Mouse (Mus musculus) retina, adult 2 months (tissue): ENCODE measurements at regions not wholly inside any gene's neighbourhood (a gene's known extent, or its start where the extent isn't known, plus 50 kb on each side); places are given as distances from the start of the nearest gene placed in this dataset.
"Not testable (repeated sequence)": the region's sequence is repeated elsewhere in the genome, so short reads cannot be mapped to it uniquely, and the experiment has no call there.

ENCODE experiments used
- DNase-seq: peaks from one replicate; pipeline ENCODE4 v3.0.0-alpha.2; 2012; ENCODE audit warnings: low read depth, low spot score

DNA sequence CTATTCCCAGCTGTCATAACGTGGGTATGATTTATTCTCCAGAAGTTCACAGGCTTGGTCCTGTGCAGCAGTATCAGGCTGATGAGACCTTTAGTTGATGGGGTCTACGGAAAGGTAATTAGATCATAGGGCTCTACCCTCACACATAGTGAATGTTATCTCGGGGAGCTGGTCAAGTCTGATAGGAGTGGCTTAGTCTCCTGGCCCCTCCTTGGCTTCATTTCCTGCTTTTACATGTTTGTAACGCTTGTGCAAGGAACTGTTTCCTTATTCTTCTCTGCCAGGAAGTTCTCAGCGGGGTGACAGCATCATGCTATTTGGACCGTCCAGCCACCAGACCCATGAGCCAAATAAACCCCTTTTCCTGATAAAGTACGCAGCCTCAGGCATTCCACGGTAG is 109.6 kb upstream of the Klf3 start:
- no peak for DNase-seq

DNA sequence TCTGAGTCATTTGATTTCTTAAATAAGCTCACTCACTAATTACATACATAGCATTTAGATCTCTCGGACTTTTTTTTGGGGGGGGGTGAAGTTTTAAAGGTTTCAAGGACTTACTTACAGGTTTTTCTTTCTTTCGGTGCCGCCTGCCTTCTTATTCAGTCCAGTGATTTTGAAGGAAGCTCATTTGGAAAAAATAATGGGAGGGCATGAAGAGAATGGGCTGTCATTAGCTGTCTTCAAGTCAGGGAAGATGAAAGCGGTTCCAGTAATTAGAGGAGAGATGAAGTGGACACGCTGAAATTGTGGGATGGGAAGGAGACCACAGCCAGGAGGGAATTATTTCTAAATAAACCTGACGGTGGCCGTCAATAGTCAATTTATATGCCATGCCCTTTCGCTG is 108.6 kb upstream of the Klf3 start:
- no peak for DNase-seq

GRCm38 (mm10) chr5:64696099-64696498 is 107.1 kb upstream of the Klf3 start:
- DNase-seq: no peak

DNA sequence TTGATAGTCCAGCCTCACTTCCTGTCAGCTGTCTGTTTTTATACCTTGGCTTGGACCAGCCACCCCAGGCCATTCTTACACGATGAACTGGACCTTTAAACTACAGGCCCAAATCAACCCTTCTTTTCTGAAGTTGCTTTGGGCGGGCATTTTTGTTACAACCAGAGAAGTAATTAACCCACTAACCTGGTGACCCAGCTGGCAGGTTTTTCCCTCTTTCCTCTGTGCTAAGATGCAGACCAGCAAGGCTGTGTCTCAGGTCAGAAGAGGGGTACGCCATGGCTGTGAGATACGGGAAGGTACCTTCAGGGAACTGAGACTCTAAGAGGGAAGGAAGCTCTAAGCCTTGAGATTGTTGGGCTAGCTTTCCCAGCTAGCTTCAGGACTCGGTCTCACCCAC is 105.7 kb upstream of the Klf3 start:
- DNase-seq: no peak

DNA sequence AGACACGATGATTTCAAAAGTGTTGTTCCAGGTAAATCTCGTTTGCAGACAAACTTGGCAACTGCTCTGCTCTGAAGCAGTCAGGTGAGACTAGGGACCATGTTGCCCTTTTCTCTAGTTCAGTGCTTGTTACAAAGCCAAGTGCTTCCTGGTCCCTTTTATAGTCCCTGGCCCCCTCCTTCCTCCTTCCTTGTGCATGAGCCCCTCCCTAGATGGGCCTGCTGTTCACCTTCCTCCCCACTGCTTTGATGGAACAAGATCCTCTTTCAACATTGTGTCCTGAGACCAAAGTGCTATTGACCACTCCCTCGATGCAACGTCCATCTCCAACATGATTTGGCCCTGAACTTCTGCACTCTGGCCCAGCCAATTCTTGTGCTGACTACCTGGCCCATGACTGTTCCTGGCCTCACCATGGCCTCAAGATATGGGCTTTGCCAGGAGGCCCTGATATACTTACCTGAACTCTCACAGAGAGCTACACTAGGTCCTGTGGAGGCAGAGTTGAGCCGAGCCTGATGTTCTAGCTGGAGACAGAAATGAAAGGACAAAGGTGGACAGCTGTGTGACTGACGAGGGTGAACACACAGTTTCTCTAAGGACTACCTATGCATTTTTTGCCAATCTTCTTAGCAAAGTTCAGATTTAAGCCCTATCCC is 104.6 kb upstream of the Klf3 start:
- DNase-seq: no peak

GRCm38 (mm10) chr5:64700030-64700429 is 103.2 kb upstream of the Klf3 start:
- DNase-seq: no peak

DNA sequence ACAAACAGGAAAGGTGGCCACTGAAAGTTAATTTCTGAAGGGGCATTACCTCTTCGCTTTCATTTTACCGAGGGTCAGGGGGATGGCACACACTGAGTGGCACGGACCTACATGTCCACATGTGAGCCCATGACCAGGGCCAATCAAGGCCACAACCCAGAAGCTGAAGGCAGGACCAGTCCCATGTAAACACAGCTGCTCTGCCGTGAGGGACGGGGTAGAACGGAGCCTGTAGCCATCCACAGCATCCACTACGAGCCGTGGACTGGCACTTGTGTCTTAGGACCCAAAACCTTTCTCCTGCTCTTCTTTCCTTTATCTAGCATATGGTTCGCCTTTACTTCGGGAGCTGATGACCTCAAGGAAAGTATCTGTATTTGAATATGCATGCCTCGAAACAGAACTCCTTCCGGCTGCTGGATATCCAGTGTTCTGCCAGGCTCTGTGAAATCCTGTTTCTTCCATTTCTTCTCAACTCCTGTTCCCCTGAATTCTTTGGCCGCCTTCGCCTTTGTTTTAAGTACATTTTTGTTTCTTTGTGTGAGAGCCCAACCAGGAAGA is 101.9 kb upstream of the Klf3 start:
- no peak for DNase-seq

DNA sequence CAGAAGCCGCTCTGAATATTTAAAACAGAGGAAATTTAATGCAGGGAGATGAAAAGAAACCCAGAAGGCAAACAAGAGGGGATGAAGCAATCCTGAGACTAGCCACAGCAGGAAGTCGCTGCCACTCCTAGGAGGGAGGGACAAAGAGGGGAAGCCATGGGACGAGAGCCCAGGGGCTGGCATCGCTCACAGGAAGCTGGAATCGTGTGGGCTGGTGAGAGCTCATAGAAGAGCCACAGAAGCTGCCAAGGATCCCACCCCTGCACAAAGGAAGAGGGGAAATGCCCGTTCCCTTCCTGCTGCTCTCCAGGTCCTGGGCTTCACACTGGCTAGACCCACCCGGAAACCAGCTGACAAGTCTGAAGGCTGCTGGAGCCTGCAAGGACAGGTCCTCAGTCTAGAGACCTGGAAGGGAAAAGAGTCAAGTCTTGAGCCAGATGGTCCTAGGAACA is 101.4 kb upstream of the Klf3 start:
- no peak for DNase-seq

GRCm38 (mm10) chr5:64702404-64702803 is 100.8 kb upstream of the Klf3 start:
- not testable (repeated sequence) for DNase-seq

GRCm38 (mm10) chr5:64703091-64703872 is 99.9 kb upstream of the Klf3 start:
- no peak for DNase-seq

DNA sequence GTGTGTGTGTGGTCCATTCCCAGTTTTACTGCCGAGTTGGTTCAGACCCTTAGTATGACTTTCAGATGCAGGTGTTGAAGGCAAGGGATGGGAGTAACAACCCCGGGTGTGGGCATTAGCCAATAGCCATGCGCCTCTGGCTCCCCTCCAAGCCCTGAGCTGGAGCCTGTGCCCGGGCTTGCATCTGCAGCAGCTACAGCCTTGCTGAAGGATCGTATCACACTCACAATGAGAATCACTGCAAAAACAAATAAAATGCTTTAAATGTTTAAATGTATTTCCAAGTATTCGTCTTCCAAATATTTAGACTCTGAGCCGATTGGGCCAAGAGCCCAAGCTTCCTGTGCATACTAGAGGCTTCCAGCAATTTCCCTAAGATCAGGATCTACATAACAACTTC is 99.0 kb upstream of the Klf3 start:
- no peak for DNase-seq

DNA sequence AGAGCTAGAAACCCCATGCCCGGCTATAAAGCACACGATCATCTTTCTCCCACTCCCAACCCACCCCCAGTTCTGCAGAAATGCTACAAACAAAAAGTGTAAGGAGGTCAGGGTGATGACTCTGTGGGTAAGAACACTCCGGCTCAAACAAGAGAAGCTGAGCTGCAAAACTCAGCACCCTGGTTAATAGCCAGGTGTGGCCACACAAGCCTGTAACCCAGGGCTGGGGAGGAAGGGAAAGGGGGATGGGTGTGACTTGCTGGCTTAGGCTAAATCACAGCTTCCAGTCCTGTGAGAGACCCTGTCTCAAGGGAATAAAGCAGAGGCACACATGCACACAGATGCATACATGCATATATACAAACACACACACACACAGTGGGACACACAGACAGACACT is 96.6 kb upstream of the Klf3 start:
- DNase-seq: no peak

- DNase-seq: no peak
Measured at GRCm38 (mm10) chr5:64709146-64709545, 94.0 kb upstream of the Klf3 start.

DNA sequence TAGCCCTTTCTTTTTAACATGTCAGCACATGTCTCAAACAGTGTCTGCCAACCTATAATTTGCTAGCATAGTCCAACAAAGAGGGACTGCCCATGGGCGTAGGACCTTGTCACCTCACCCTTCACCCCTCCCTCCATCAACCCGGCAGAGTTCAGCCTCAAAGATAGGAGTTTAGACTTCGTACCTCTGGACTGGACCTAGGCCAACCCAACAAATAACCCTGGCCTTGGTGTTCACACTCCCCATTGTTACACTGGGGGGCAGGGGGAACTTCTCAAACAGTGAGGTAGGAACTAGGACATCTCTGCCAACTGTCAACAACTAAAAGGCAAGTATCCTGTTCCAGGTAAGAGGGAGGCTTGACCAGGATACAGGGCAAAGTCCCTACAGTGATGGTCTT is 93.0 kb upstream of the Klf3 start:
- DNase-seq: no peak

DNA sequence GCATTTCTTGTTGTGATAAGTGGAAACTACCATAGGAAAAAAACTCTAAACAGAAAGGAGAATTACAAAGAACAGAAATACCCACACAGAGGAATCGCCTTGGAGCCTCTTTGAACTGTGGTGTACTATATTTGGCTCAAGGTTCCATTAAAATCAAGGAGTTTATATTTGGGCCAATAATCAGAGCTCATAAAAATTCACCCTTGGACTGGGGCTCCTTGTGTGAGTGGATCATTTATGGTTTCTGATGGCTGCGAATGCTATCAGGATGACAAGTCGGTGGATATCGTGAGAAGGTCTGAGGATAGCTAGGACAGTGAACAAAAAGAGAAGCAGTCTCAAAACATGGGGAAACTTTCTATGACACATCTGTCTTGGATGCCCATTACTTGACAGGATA is 92.2 kb upstream of the Klf3 start:
- no peak for DNase-seq

DNA sequence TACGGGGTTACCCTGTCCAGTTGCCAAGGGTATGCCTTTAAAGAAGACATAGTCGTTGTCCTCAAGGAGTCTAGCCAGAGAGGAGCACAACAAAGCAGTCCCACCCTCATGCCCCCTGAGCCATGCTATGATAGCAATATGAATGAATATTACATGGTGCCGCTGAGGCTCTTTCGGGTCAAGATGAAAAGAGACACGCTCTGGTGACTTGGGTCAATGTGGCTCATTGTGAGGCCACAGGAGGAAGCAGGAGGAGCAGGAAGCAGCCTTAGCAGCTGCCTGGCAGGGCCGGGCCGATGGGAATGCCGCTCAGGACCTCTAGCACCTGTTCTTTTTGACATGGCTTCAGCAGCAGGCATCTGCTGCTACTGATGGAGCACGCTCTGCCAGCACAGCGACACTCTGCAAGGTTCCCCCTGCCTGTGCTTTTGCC is 89.0 kb upstream of the Klf3 start:
- DNase-seq: no peak

DNA sequence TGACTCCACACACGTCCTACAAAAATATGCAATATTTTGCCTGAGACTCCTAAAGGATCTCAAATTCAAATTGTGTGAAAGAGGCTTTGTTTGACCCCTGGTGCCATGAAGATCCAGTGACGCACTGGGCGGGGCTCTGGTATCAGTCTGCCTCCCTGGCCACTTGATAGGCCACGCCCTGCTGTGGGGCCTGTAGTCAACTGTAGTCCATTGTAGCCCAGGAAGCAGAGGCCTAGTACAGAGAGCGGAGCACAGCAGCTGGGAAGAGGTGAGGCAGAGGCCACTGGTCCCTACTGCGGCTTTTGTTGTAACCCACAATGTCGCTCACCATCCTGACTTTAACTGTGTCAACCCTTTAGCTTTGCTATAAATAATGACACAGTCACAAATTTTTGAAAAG is 88.5 kb upstream of the Klf3 start:
- no peak for DNase-seq

DNA sequence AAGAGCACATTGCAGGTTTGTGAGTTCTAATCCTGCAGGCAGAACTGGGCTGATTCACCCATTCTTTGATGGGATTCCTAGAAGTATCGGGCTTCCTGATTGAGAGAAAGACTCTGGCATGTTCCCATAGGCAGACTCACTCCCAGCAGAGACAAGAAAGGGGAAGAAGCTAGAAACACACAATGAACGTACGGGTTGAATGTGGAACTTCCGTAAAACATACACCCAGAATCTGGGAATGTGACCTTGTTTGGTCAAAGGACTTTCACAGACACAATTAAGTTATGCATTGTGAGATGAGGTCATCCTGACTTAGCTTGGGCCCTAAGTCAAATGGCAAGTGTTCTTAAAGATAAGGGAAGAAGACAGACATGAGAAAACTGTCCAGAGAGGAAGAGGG is 86.6 kb upstream of the Klf3 start:
- no peak for DNase-seq

- DNase-seq: no peak
Measured at GRCm38 (mm10) chr5:64722211-64722610, 81.0 kb upstream of the Klf3 start.

DNA sequence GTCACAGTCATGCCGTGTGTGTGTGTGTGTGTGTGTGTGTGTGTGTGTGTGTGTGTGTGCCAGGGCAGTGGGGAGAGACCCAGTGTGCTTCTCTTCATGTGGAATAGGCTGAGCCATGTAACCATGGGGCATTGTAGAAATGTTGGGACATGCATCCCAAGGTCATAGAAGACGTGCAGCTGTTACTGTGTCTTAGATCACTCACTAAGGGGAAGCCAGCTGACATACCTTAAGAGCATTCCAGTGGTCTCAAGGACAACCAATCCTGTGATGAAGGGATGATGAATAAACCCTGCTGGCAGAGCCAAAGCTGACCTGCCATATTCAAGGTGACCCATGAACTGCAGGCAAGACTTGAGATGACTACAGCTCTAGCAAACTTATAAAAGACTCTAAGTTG is 75.3 kb upstream of the Klf3 start:
- no peak for DNase-seq

DNA sequence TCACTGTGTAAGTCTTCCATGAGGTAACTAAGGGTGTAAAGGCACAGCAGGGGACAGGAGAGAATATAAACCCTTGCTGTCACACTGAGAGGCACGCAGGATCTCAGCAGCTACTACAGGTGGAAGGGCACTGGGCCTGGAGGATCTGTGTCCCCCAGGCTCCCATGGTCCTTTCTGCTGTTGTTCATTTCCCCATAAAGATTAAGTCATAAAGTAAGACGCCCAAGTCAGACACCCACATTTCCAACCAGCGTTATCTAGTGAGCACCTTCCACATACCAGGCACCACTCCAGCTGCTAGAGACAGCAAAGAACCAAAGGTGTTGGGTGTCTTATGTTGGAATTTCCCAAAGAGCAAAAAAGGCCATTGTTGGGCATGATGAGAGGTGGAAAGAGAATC is 70.8 kb upstream of the Klf3 start:
- no peak for DNase-seq

DNA sequence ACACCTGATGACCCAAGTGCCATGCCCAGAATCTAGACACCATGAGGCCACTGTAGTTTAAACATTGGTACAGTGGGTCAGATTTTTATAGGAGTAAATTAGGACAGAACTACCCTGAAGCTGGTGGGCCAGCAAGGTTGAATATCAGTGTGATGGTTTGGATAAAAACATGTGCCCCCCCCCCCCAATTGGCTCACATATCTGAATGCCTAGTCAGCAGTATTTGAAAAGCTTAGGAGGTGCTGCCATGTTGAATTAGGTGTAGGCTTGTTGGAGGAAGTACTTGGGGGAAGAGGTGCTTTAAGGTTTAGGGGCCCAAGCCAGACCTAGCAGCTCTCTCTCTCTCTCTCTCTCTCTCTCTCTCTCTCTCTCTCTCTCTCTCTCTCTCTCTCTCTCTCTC is 66.2 kb upstream of the Klf3 start:
- DNase-seq: no peak
